Mouse (Mus musculus): ENCODE data around the gene Gstcd. TPM values are rescaled to one million over a fixed set of nuclear protein-coding genes. Genes with fewer than 3 reads are reported as not detected.

The Gstcd gene
- polyA plus RNA-seq, 1 experiment from 2014 or later = 12.7 TPM

DNA sequence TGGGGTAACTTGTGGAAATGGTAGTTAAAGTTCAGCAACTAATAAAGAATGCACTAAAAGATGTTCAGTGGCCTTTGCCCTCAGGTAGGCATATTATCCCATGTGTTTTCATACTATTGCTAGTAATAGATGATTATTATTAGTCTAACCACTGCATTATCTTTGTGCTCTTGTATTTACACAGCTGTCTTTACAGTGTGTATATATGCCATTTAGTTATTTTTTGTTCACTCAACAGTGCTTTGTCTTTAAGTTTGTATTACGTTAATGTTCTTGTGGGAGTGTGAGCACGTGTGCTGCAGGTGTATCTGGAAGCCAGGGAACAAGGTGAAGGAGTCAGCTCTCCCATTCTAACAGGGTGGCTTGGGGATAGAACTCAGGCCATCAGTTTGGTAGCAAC lies 7.1 kb upstream of the Gstcd start:
- Histone ChIP-seq H3K4me3 (ENCODE audit: low read depth, low read length) (no peak overlapping the region), H3K27me3 (ENCODE audit: control insufficient read depth, insufficient read depth, low read length) (no peaks in the 10 kb centered on the region), H3K27ac (ENCODE audit: low read depth, low read length) (no peak overlapping the region), H3K4me2 (replicated peaks; ENCODE audit: low read depth, low read length) (no peak overlapping the region), H3K9ac (ENCODE audit: low read depth, low read length) (no peak overlapping the region), H3K9me3 (ENCODE audit: control insufficient read depth, low read length) (no peaks in the 10 kb centered on the region), H3K4me1 (replicated peaks; ENCODE audit: control insufficient read depth, insufficient read depth, low read length) (no peaks in the 10 kb centered on the region), H3K36me3 (ENCODE audit: control insufficient read depth, insufficient read depth, low read length) (peaks cover 7% of the 10 kb centered on the region; the same call in 1 of the 2 replicates)
- ATAC-seq (ENCODE audit: low FRiP score) = no peak
- no peak for DNase-seq (ENCODE audit: low spot score)
- 98% methylated on average over 2 of the region's 2 CpGs for whole genome bisulfite sequencing

DNA sequence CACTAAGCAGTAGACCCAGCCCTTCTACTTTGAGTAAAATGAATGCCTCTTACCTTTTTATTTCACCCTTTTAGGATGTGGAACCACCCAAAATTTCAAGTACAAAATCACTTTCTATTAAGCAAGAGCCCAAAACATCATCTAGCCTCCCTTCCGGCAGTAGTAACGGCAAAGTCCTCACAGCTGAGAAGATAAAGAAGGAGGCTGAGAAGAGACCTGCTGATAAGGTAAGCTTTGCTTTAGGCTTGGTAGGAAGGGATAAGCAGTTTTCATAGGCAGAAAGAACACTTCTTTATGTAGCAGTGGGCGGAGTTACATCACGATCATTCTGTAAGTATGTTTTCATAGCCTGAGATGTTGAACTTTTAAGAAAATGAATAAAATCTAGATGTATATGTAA lies 6.5 kb upstream of the Gstcd start:
- Histone ChIP-seq H3K9ac (ENCODE audit: low read depth, low read length) (no peak overlapping the region), H3K4me3 (ENCODE audit: low read depth, low read length) (no peak overlapping the region), H3K27ac (ENCODE audit: low read depth, low read length) (no peak overlapping the region), H3K4me1 (replicated peaks; ENCODE audit: control insufficient read depth, insufficient read depth, low read length) (no peaks in the 10 kb centered on the region), H3K27me3 (ENCODE audit: control insufficient read depth, insufficient read depth, low read length) (no peaks in the 10 kb centered on the region), H3K36me3 (ENCODE audit: control insufficient read depth, insufficient read depth, low read length) (0 out of 2 replicates have a peak, but pooled peaks cover 6% of the 10 kb centered on the region), H3K4me2 (replicated peaks; ENCODE audit: low read depth, low read length) (no peak overlapping the region), H3K9me3 (ENCODE audit: control insufficient read depth, low read length) (no peaks in the 10 kb centered on the region)
- WGBS = 96% methylated on average over 4 of the region's 4 CpGs
- DNase-seq (ENCODE audit: low spot score) (no peak), ATAC-seq (ENCODE audit: low FRiP score) (no peak)

- no peaks in the 10 kb centered on the region for H3K9me3 ChIP-seq (ENCODE audit: control insufficient read depth, low read length)
- 94% methylated on average over 6 of the region's 6 CpGs for WGBS
Measured at GRCm38 (mm10) chr3:133097936-133098335, 6.1 kb upstream of the Gstcd start.

GRCm38 (mm10) chr3:133094305-133094704 lies 2.5 kb upstream of the Gstcd start:
- H3K9me3 ChIP-seq (ENCODE audit: control insufficient read depth, low read length) = no peaks in the 10 kb centered on the region
- no peaks in the 10 kb centered on the region for H3K27me3 ChIP-seq (ENCODE audit: control insufficient read depth, insufficient read depth, low read length)
- no peak overlapping the region for H3K27ac ChIP-seq (ENCODE audit: low read depth, low read length)
- H3K4me1 ChIP-seq (replicated peaks; ENCODE audit: control insufficient read depth, insufficient read depth, low read length) = no peaks in the 10 kb centered on the region
- DNase-seq (ENCODE audit: low spot score) = no peak
- WGBS = 82% methylated on average over 1 of the region's 1 CpGs
- H3K36me3 ChIP-seq (ENCODE audit: control insufficient read depth, insufficient read depth, low read length) = 0 out of 2 replicates have a peak, but pooled peaks cover 2% of the 10 kb centered on the region
- no peak overlapping the region for H3K4me2 ChIP-seq (replicated peaks; ENCODE audit: low read depth, low read length)
- no peak overlapping the region for H3K4me3 ChIP-seq (ENCODE audit: low read depth, low read length)
- ATAC-seq (ENCODE audit: low FRiP score) = no peak
- no peak overlapping the region for H3K9ac ChIP-seq (ENCODE audit: low read depth, low read length)

More at GRCm38 (mm10) chr3:133097936-133098335, 6.1 kb upstream of the Gstcd start:
- no peaks in the 10 kb centered on the region for H3K27me3 ChIP-seq (ENCODE audit: control insufficient read depth, insufficient read depth, low read length)
- DNase-seq (ENCODE audit: low spot score) (no peak), ATAC-seq (ENCODE audit: low FRiP score) (no peak)
- H3K4me2 ChIP-seq (replicated peaks; ENCODE audit: low read depth, low read length) = no peak overlapping the region
- no peak overlapping the region for H3K4me3 ChIP-seq (ENCODE audit: low read depth, low read length)
- no peaks in the 10 kb centered on the region for H3K4me1 ChIP-seq (replicated peaks; ENCODE audit: control insufficient read depth, insufficient read depth, low read length)
- no peak overlapping the region for H3K27ac ChIP-seq (ENCODE audit: low read depth, low read length)
- H3K36me3 ChIP-seq (ENCODE audit: control insufficient read depth, insufficient read depth, low read length) = 0 out of 2 replicates have a peak, but pooled peaks cover 6% of the 10 kb centered on the region
- no peak overlapping the region for H3K9ac ChIP-seq (ENCODE audit: low read depth, low read length)

DNA sequence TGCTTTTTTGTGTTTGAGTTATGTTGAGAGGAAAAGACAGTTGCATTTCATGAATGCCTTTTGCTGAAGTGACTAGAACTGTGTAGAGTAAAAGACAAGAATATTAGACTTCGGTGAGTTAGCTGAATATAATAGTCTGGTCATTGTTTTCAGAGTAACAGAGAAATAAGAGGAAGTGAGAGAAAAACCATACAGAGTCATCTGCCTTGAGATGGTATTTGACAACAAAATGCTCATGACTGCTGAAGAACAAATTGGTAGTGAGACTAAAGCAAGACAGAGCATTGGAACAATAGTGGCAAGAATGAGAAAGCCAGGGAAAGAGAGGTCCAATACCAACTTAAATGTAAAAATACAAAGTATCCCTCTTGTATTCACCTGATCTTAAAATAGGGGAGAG lies 1.1 kb upstream of the Gstcd start:
- H3K36me3 ChIP-seq (ENCODE audit: control insufficient read depth, insufficient read depth, low read length) = no peaks in the 10 kb centered on the region
- no peaks in the 10 kb centered on the region for H3K4me1 ChIP-seq (replicated peaks; ENCODE audit: control insufficient read depth, insufficient read depth, low read length)
- DNase-seq (ENCODE audit: low spot score) (no peak), ATAC-seq (ENCODE audit: low FRiP score) (no peak)
- no peaks in the 10 kb centered on the region for H3K27me3 ChIP-seq (ENCODE audit: control insufficient read depth, insufficient read depth, low read length)
- H3K9ac ChIP-seq (ENCODE audit: low read depth, low read length) = peak overlapping the region; percentile 88; the same call in 1 of the 2 replicates
- 91% methylated on average over 1 of the region's 1 CpGs for WGBS
- H3K9me3 ChIP-seq (ENCODE audit: control insufficient read depth, low read length) = no peaks in the 10 kb centered on the region
- peak overlapping the region; percentile 53 for H3K4me2 ChIP-seq (replicated peaks; ENCODE audit: low read depth, low read length)
- no peak overlapping the region for H3K27ac ChIP-seq (ENCODE audit: low read depth, low read length)
- peak overlapping the region; percentile 64 for H3K4me3 ChIP-seq (ENCODE audit: low read depth, low read length)

DNA sequence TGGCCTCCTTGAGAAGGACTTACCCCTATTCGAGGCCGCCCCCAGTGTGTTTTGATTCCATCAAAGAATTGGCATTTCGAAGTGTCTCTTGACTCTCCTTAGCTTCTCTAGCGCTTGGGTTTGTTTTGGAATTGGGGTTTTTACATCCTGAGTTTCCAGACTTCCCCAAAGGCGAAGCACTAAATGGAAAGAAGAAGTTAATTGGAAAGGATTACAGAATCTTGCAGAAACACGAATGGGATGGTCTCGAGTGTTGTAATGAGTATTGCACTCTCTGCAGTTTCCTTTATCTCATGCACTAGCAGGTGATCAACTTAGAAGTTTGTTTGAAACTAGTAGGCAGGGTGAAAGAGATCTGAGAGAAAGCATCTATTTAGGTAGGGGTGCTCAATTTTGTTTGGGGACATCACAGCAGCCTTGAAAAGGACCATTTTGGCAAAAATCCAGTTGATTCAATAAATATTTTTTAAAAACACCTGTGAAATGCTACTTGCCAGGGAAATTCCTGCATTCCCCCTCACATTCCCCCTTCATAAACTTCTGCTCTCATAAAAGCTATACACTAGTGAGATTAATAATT lies 531 bp upstream of the Gstcd start:
- Histone ChIP-seq H3K4me3 (ENCODE audit: low read depth, low read length) (peak overlapping the region; percentile 64), H3K27me3 (ENCODE audit: control insufficient read depth, insufficient read depth, low read length) (no peaks in the 10 kb centered on the region), H3K36me3 (ENCODE audit: control insufficient read depth, insufficient read depth, low read length) (no peaks in the 10 kb centered on the region), H3K4me1 (replicated peaks; ENCODE audit: control insufficient read depth, insufficient read depth, low read length) (no peaks in the 10 kb centered on the region), H3K9ac (ENCODE audit: low read depth, low read length) (peak overlapping the region; percentile 88), H3K9me3 (ENCODE audit: control insufficient read depth, low read length) (no peaks in the 10 kb centered on the region), H3K27ac (ENCODE audit: low read depth, low read length) (peak overlapping the region; percentile 95), H3K4me2 (replicated peaks; ENCODE audit: low read depth, low read length) (peak overlapping the region; percentile 53)
- ATAC-seq (ENCODE audit: low FRiP score) (no peak), DNase-seq (ENCODE audit: low spot score) (no peak)
- WGBS = 2% methylated on average over 7 of the region's 7 CpGs

DNA sequence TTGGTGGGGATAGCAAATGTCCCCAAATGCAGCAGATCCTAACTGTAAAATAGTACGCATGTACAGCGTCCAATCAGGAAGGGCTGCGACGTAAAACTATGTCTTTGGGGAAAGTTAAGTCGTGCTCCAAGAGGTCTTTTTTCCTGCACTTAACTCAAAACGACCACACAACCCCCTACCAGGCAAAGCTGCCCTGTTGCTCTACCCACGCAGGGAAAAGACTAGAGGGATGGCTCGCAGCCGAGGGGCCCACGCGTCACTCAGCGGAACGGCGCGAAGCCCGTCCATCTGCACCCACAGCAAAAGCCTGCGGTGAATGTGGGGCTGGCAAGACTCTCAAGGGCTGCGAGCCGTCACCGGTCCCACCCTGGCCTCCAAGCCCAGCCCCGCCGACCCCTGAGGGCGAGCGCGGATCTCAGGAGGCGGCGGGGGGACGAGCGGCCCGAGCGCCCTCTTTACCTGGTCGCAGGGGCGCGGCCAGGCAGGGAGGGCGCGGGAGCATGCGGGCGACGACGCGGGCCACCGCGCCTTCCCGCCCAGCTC lies 641 bp downstream of the Gstcd start:
- H3K27me3 ChIP-seq (ENCODE audit: control insufficient read depth, insufficient read depth, low read length) = no peaks in the 10 kb centered on the region
- H3K9me3 ChIP-seq (ENCODE audit: control insufficient read depth, low read length) = no peaks in the 10 kb centered on the region
- peak overlapping the region; percentile 88 for H3K9ac ChIP-seq (ENCODE audit: low read depth, low read length)
- H3K27ac ChIP-seq (ENCODE audit: low read depth, low read length) = peak overlapping the region; percentile 95
- ATAC-seq (ENCODE audit: low FRiP score) = peak; percentile 88
- WGBS = under 1% methylated on average over 41 of the region's 44 CpGs
- no peak for DNase-seq (ENCODE audit: low spot score)
- no peaks in the 10 kb centered on the region for H3K36me3 ChIP-seq (ENCODE audit: control insufficient read depth, insufficient read depth, low read length)
- peak overlapping the region; percentile 58 for H3K4me2 ChIP-seq (replicated peaks; ENCODE audit: low read depth, low read length)
- peak overlapping the region; percentile 64 for H3K4me3 ChIP-seq (ENCODE audit: low read depth, low read length)
- no peaks in the 10 kb centered on the region for H3K4me1 ChIP-seq (replicated peaks; ENCODE audit: control insufficient read depth, insufficient read depth, low read length)

DNA sequence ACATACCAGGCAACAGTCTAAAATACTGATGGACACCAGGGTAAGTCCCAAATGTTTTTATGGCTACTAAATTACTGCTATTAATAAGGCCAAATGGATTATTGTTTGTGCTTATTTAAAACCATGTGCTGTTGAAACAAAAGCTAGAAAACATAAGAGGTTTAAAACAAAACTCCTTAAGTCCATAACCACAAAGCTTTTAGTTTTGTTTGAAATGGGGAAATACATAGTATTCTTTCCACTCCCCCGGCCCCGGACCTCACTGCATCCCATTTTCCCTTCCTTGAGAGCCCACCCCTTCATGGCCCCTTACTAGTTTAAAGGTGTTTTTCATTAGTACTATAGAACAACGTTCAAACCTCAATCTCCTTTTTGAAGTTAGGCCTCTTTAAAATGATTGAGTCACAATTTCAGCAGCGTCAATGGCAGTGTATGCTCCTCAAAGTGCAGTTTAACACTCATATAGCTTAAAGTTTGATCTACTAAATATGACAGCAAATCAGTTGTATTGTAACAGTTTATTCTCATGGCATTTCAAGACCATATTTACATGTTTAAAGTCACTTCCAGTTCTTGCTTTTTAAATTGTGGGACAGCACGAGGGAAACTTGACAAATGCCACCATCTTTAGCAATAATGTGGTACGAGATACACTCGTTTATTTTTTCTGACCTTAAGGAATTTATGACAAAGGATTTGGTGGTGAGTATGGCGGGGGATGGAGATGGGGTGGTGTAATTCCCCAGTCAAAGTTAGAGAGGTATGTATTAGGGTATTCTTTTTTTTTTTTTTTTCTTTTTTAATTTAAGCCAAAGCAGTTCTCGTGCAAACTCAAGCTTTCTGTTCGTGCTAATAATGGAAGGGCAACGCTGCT lies 1.3 kb downstream of the Gstcd start:
- Histone ChIP-seq H3K9ac (ENCODE audit: low read depth, low read length) (peak overlapping the region; percentile 88), H3K4me2 (replicated peaks; ENCODE audit: low read depth, low read length) (peak overlapping the region; percentile 58), H3K36me3 (ENCODE audit: control insufficient read depth, insufficient read depth, low read length) (no peaks in the 10 kb centered on the region), H3K9me3 (ENCODE audit: control insufficient read depth, low read length) (no peaks in the 10 kb centered on the region), H3K27me3 (ENCODE audit: control insufficient read depth, insufficient read depth, low read length) (no peaks in the 10 kb centered on the region), H3K4me3 (ENCODE audit: low read depth, low read length) (peak overlapping the region; percentile 64), H3K4me1 (replicated peaks; ENCODE audit: control insufficient read depth, insufficient read depth, low read length) (no peaks in the 10 kb centered on the region), H3K27ac (ENCODE audit: low read depth, low read length) (peak overlapping the region; percentile 95; the same call in 1 of the 2 replicates)
- no peak for ATAC-seq (ENCODE audit: low FRiP score)
- peak; percentile 25 for DNase-seq (ENCODE audit: low spot score)
- WGBS = 14% methylated on average over 11 of the region's 11 CpGs
